Mouse (Mus musculus): ENCODE measurements around the gene Gm3685.
A peak's percentile ranks its signal among the peaks of the same experiment; 100 is the strongest.
"Not testable (repeated sequence)": the region's sequence is repeated elsewhere in the genome, so short reads cannot be mapped to it uniquely, and the experiment has no call there.

Gm3685 gene

GRCm38 (mm10) chr14:7044870-7045269, at the start of gene Gm3685:
TSS of gene Gm3685 (minus strand) at chr14:7044970.
- not testable (repeated sequence) for DNase-seq (ENCODE audit: low spot score in 2 of 2)

DNA sequence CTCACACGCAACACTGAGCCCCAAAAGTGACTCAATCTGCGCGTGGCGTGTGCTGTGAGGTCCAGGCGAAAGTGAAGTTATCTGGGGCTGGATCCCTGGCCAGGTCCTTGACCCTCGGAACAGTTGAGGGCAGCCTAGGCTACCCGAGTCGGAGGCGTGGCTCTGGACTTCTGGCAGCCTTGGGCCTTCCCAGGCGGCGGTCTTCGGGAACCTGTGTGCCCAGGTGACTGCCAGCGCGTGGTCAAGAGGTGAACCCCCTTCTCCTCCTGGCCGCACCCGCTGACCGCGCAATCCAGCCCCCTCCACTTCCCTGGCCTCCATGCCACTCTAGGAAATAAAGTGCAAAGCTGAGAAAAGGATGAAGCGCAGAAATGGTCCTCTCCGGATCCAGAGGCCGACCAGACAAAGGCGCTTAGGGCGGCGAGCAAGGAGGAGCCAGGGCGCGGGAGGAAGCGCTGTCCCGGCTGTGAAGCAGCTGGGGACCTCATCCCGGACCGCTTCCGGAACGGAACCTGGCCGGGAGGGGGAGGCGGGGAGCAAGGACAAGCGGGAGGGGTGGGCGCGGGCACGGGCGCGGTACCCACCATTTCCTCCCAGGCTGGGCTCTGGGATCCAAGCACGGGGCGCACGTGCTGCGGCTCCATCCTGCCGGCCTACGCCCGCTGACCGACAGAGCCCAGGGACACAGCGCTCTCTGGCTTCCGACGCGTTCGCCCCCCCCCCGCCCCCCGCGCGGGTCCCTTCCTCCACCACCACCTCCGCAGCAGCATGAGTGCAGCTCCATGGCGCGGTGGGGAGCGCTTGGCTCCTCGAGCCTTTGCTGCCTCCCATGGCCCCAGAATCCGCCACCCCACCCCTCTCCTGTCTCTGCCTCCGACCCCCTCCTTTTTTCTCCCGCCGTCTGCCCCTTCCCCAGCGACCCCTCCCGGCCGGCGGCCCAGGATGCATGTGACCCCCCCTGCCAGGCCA, 17.7 kb downstream of the Gm3685 start, which contains the start of gene Gm10406:
Gene Gm10406, minus strand, starts transcription at position 669 of the 969 bp plus-strand sequence.
- DNase-seq (ENCODE audit: low spot score in 2 of 2), result peak in 1 of 2 experiments; percentile 2

DNA sequence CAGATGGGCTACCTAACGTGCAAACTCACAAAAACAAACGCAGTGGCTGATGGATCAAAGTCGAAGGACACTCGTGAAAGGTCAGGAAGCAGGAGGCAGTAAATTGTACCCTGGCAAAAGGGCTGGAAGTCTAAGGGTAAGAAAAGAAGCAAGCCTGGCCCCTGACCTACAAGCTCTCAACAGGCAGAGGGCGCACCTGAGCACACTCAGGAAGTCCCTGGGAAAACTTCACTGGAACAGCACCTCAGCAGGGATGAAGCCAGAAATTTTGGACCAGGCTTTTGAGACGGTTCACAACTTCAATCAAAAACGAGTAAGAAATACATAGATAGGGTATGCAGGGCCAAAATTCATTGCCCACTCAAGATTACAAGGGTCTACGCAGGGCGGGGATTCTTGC, 18.5 kb downstream of the Gm3685 start:
- not testable (repeated sequence) for DNase-seq (ENCODE audit: low spot score in 2 of 2)
